In the genomic region with DNA sequence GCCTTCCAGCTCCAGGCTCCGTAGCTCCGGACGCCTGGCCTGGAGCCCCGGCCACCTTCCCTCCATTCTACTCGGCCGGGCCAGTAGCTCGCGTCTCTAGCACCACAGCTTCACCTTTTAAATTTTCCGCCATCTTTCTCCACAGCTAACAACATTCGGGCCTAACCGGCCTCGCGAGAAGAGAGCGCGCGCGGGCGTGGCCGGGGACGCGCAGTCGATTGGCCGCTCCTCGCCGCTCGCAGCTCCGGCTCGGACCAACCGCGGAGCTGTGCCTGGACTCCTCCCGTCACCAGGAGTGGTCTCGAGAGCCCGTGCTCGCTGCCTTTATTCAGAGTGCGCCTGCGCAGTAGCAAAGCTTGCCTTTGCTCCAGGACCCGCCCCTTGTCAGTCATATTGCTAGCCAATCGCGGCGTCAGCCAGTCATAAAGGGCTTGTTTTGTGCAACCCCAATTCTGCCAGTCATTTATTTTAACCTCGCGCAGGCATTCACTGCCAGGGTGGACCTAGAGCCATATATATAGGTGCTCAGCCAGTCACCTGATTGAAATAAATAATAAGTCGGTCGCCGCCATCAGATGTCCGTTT, we compare ENCODE assay signal across 8 mouse cellular contexts. TPM values are rescaled to one million over a fixed set of nuclear protein-coding genes. Genes with fewer than 3 reads are reported as not detected.
DNase-seq lines count a peak whose midpoint lies in the region; ATAC-seq lines count a peak whose summit lies in the region.

A gene (minus strand): TSS at position 331 of the 585 bp plus-strand sequence.

- peak; percentile 97 for ATAC-seq in hindbrain, embryonic 15.5 days (ENCODE audit: low FRiP score, low read depth)

- peaks cover 4% of the 10 kb centered on the region for H3K4me1 ChIP-seq in hindbrain, embryonic 15.5 days (replicated peaks)

- H3K4me2 ChIP-seq in hindbrain, embryonic 15.5 days = peak within 1 kb of the TSS; percentile 60

- peak within 1 kb of the TSS; percentile 53 for H3K9ac ChIP-seq in hindbrain, embryonic 15.5 days

- peaks cover 7% of the 10 kb centered on the region; the same call in 1 of the 2 replicates for H3K36me3 ChIP-seq in hindbrain, embryonic 15.5 days

- 16% methylated on average over 46 of the region's 46 CpGs for WGBS in hindbrain, embryonic 15.5 days

- peak within 1 kb of the TSS; percentile 57 for H3K4me3 ChIP-seq in hindbrain, embryonic 15.5 days

- H3K9me3 ChIP-seq in hindbrain, embryonic 15.5 days = no peaks in the 10 kb centered on the region

- peak within 1 kb of the TSS; percentile 86 for H3K27ac ChIP-seq in hindbrain, embryonic 15.5 days (replicated peaks)

- no peaks in the 10 kb centered on the region for H3K27me3 ChIP-seq in hindbrain, embryonic 15.5 days

- peak; percentile 97 for DNase-seq in T-cell, adult 2 months (ENCODE audit: low spot score)
- DNase-seq in cerebellum, postnatal 36 days = peak; percentile 89 to 91
- DNase-seq in frontal cortex, postnatal 36 days (ENCODE audit: low spot score in 2 of 2) = peak; percentile 92 to 94
- peak; percentile 93 for DNase-seq in left cerebral cortex, adult 11 months (ENCODE audit: low spot score)
- peak; percentile 93 to 98 for DNase-seq in lung, postnatal 4 days
- peak; percentile 87 for DNase-seq in retina, postnatal 7 days (ENCODE audit: low read depth, low spot score)
- peak; percentile 63 for DNase-seq in urinary bladder, adult 2 months (ENCODE audit: low spot score)

RNA-seq across cellular contexts. Expression of the gene that starts here (rescaled TPM):
- 40.5 and 40.6 TPM in 2 replicates for polyA plus RNA-seq in hindbrain, embryonic 15.5 days (2015; fragmentation: Nextera tagmentation; extraction: Ambion mirVana)
- 11.8 and 13.0 TPM in 2 replicates for polyA plus RNA-seq in urinary bladder, adult 2 months (2012; rRNA removed)

Comparison
In these comparisons a context has a peak if more than half of its experiments do, and no peak if none do; other contexts are left out.
1. Peak in every context shown above with its lines: DNase-seq, ATAC-seq, H3K4me3 ChIP-seq and H3K27ac ChIP-seq.